Mouse (Mus musculus) erythroblast, embryonic 14.5 days (primary cell): Measurements from ENCODE around the gene Chmp2a.

Experiments
- GATA1 ChIP-seq: IDR thresholded peaks from 2 replicates; pipeline ENCODE4 v1.6.1; 2012; ENCODE audit warnings: low read length, inconsistent platforms, mixed read lengths
- TAL1 ChIP-seq: IDR thresholded peaks from 3 replicates; pipeline ENCODE4 v1.6.1; 2012; ENCODE audit warnings: low read length, inconsistent platforms, mixed read lengths

DNA sequence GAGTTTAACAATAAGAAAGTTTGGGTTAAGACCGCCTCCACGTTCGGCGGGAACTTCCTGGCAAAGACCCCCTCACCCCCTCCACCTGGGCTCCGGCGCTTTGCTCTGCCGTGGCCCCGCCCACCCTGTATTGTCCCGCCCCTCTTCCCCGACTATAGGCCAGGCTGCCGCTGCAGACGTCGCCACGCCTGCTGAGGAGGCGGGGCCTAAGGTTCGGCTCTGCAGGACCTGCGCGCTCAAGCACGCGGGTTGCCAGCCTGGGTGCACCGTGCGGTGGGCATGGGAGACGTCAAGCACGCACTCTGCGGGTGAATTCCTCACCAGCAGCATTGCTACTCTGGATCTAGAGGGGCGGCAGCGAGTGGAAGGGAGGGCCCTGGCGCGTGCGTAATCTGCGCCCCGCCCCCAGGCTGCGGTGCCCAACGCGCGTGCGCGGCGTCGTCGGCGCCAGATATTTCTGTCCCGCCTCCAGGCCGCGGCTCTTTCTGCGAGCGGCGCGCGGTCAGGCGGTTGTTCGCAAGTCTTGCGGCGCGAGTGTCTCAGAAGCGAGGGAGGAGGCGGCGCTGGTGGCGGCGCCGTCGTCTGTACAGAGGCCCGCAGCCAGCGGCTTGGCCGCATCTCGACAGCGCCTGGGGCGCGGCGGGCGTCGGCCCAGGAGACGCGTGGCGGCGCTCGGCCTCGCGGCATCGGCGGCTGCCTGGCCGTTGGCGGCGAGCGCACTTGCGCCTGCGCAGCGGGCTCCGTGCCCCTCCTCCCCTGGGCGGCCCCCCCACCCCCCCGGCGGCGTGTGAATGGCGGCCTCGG, 10.5 kb downstream of the Chmp2a start:
- TF ChIP-seq GATA1, result no peak
- no peak for TF ChIP-seq TAL1
